Mouse (Mus musculus) spleen, adult 2 months (tissue): ENCODE measurements around the gene Tcf7. TPM values are rescaled to one million over a fixed set of nuclear protein-coding genes. Genes with fewer than 3 reads are reported as not detected.

Source experiments
- DNase-seq, 2 experiments: peaks; one replicate each; pipeline versions ENCODE4 v3.0.0 to v3.0.0-alpha.2; 2012 to 2021; ENCODE audit warnings: low spot score in 2 of 2, low read depth in 1 of 2
- H3K27ac ChIP-seq: fragments of 200-500 bp; 2 replicates; pipeline ENCODE4 v1.5.1; 2012; ENCODE audit warnings: low read length, inconsistent platforms; ENCODE audit not compliant: insufficient read depth
- H3K27me3 ChIP-seq: fragments of 200-500 bp; 2 replicates; pipeline ENCODE4 v1.6.1; 2012; ENCODE audit warnings: mild to moderate bottlenecking, moderate library complexity, low read length, inconsistent platforms; ENCODE audit not compliant: control insufficient read depth, insufficient read depth
- H3K36me3 ChIP-seq: fragments of 200-500 bp; 2 replicates; pipeline ENCODE4 v1.6.1; 2012; ENCODE audit warnings: mild to moderate bottlenecking, low read length, inconsistent platforms; ENCODE audit not compliant: control insufficient read depth, insufficient read depth
- H3K4me1 ChIP-seq: fragments of 200-500 bp; 2 replicates; pipeline ENCODE4 v1.6.1; 2011; ENCODE audit warnings: inconsistent platforms; ENCODE audit not compliant: control insufficient read depth, insufficient read depth, insufficient read length
- H3K4me3 ChIP-seq: fragments of 200-500 bp; 2 replicates; pipeline ENCODE4 v1.5.1; 2011; ENCODE audit warnings: mild to moderate bottlenecking, inconsistent platforms; ENCODE audit not compliant: insufficient read depth, insufficient read length; ENCODE audit errors: extremely low read depth
- CTCF ChIP-seq: fragments of 200-500 bp; IDR thresholded peaks from 2 replicates; pipeline ENCODE4 v1.5.1; 2011; ENCODE audit warnings: mild to moderate bottlenecking, inconsistent platforms; ENCODE audit not compliant: insufficient read depth, insufficient read length, insufficient replicate concordance; ENCODE audit errors: extremely low read depth
- POLR2A ChIP-seq: fragments of 200-500 bp; IDR thresholded peaks from 2 replicates; pipeline ENCODE4 v1.6.1; 2011; ENCODE audit warnings: low read depth, low read length, inconsistent platforms
- WGBS: fragments of 180-500 bp; shearing (Covaris S2); methylation state at CpG from one replicate; pipeline ENCODE4 v1.1.7; 2018; 5-methylcytosine and 5-hydroxymethylcytosine counted together
- polyA plus RNA-seq: library from polyadenylated mRNA; depleted of rRNA; stranded (reverse); fragments of >200 nt; gene quantifications from 2 replicates; pipeline ENCODE4 v1.2.3, GENCODE M21; 2012

Tcf7 gene
- polyA plus RNA-seq, 1 experiment = 139 TPM

GRCm38 (mm10) chr11:52269841-52270240, 13.0 kb downstream of the Tcf7 start:
- TF ChIP-seq POLR2A (no peak), CTCF (no peak)
- H3K4me3 ChIP-seq = no peak overlapping the region
- 89% methylated on average over 6 of the region's 6 CpGs for WGBS
- peak overlapping the region; percentile 75 for H3K27ac ChIP-seq
- DNase-seq = no peak
- H3K27me3 ChIP-seq = no peaks in the 10 kb centered on the region
- H3K36me3 ChIP-seq = no peaks in the 10 kb centered on the region; the same call in 1 of the 2 replicates
- H3K4me1 ChIP-seq = peaks cover 52% of the 10 kb centered on the region; the same call in 1 of the 2 replicates

GRCm38 (mm10) chr11:52268104-52268835, 14.5 kb downstream of the Tcf7 start:
- Histone ChIP-seq H3K36me3 (no peaks in the 10 kb centered on the region), H3K4me3 (no peak overlapping the region), H3K27me3 (no peaks in the 10 kb centered on the region), H3K27ac (peak overlapping the region; percentile 75), H3K4me1 (peaks cover 44% of the 10 kb centered on the region; the same call in 1 of the 2 replicates)
- peak; percentile 51 for DNase-seq
- TF ChIP-seq POLR2A (no peak), CTCF (no peak)
- 21% methylated on average over 7 of the region's 7 CpGs for WGBS

DNA sequence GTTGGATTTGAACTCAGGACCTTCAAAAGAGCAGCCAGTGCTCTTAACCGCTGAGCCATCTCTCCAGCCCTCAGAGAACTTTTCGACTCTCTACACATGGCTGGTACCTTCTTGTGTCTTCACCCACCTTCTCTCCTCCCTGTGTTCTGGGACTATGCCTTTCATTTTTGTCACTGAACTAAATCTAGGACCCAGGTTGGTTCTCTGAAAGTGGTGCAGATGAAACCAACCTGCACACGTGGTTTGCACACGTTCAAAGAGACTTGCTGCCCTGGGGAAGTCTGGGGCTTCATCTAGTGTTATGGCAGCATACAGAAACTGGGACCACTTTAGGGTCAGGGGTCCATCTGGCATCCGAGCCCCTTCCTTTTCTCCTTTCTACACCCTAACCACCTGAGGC, 15.5 kb downstream of the Tcf7 start:
- Histone ChIP-seq H3K4me1 (peaks cover 38% of the 10 kb centered on the region; the same call in 1 of the 2 replicates), H3K27me3 (no peaks in the 10 kb centered on the region), H3K4me3 (no peak overlapping the region), H3K27ac (peak overlapping the region; percentile 71), H3K36me3 (no peaks in the 10 kb centered on the region)
- 57% methylated on average over 5 of the region's 5 CpGs for WGBS
- DNase-seq = no peak
- no peak for TF ChIP-seq POLR2A

GRCm38 (mm10) chr11:52265616-52266307, 17.1 kb downstream of the Tcf7 start:
- peak; percentile 59 for TF ChIP-seq POLR2A
- TF ChIP-seq CTCF = no peak
- DNase-seq = peak; percentile 45 to 55
- Histone ChIP-seq H3K4me3 (no peak overlapping the region; the same call in 1 of the 2 replicates), H3K27me3 (no peaks in the 10 kb centered on the region), H3K4me1 (peaks cover 38% of the 10 kb centered on the region; the same call in 1 of the 2 replicates), H3K27ac (peak overlapping the region; percentile 74), H3K36me3 (no peaks in the 10 kb centered on the region)
- 11% methylated on average over 12 of the region's 12 CpGs for WGBS

DNA sequence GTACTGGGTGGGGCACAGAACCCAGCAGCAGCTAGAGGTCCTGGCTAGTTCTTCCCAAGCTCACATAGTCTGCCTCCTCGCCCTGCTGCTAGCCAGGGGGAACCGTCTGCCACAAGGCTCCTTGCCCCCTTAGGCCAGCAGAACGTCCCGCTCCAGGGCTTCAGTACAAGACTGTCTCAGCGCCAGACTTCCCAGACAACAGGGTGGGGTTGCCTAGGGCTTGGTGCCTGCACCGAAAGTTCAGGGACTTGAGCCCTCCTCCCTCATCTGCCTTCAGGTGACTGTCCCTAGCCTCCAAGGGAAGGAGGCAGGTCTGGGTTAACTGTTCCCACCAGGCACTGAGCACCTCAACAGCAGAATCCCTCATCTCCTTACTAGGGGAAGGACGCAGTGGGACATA, 17.9 kb downstream of the Tcf7 start:
- no peaks in the 10 kb centered on the region; the same call in 1 of the 2 replicates for H3K36me3 ChIP-seq
- no peak for DNase-seq
- H3K4me1 ChIP-seq = peaks cover 33% of the 10 kb centered on the region; the same call in 1 of the 2 replicates
- no peaks in the 10 kb centered on the region for H3K27me3 ChIP-seq
- 65% methylated on average over 7 of the region's 7 CpGs for WGBS
- H3K27ac ChIP-seq = peak overlapping the region; percentile 68
- peak overlapping the region; percentile 9; the same call in 1 of the 2 replicates for H3K4me3 ChIP-seq
- no peak for TF ChIP-seq POLR2A
- TF ChIP-seq CTCF = no peak

DNA sequence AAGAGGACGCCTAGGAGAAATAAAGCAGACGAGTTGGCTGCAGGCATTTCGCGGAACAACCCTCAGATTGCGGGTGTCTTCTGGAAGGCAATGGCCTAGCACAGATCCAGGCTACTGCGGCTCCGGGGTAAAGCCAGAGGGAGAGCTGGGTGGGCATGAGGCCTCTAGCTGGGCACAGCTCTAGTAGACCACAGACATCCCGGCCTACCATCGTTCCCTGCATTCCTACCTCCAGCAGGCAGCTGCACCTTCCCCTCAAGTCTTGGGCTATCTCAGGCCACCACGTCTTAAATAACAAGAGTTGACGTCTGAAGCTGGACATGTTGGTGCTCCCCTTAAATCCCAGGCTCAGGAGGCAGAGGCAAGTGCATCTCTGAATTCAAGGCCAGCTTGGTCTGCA, 20.5 kb downstream of the Tcf7 start:
- no peak for DNase-seq
- Histone ChIP-seq H3K27ac (no peak overlapping the region), H3K4me1 (peaks cover 15% of the 10 kb centered on the region; the same call in 1 of the 2 replicates), H3K36me3 (no peaks in the 10 kb centered on the region; the same call in 1 of the 2 replicates), H3K27me3 (no peaks in the 10 kb centered on the region), H3K4me3 (no peak overlapping the region)
- 82% methylated on average over 11 of the region's 11 CpGs for WGBS
- no peak for TF ChIP-seq CTCF
- no peak for TF ChIP-seq POLR2A

- no peaks in the 10 kb centered on the region for H3K27me3 ChIP-seq
- 21% methylated on average over 5 of the region's 5 CpGs for WGBS
- no peak overlapping the region for H3K27ac ChIP-seq
- DNase-seq = peak in 1 of 2 experiments; percentile 34
- H3K36me3 ChIP-seq = no peaks in the 10 kb centered on the region; the same call in 1 of the 2 replicates
- TF ChIP-seq CTCF (peak; percentile 64), POLR2A (no peak)
- H3K4me3 ChIP-seq = no peak overlapping the region
- peaks cover 15% of the 10 kb centered on the region; the same call in 1 of the 2 replicates for H3K4me1 ChIP-seq
These were observed 20.9 kb downstream of the Tcf7 start for GRCm38 (mm10) chr11:52261937-52262336.
